Mouse (Mus musculus) liver, postnatal 0 days (tissue): ENCODE results near the gene Elovl5. TPM values are rescaled to one million over a fixed set of nuclear protein-coding genes. Genes with fewer than 3 reads are reported as not detected.

ENCODE experiments used
- ATAC-seq: fragments of 200-750 bp; cut with Nextera tagmentation; 2 replicates; pipeline ENCODE4 v1.8.0; 2017; ENCODE audit warnings: mild to moderate bottlenecking, moderate library complexity
- DNase-seq: peaks from one replicate; pipeline ENCODE4 v3.0.0-alpha.2; 2016
- H3K27ac ChIP-seq: fragments of 300-500 bp; sonication (generic); 2 replicates; pipeline ENCODE4 v1.5.1; 2014; ENCODE audit warnings: antibody characterized with exemption, moderate library complexity, mild to moderate bottlenecking, low read depth
- H3K27me3 ChIP-seq: fragments of 300-500 bp; sonication (generic); 2 replicates; pipeline ENCODE4 v1.6.1; 2014; ENCODE audit warnings: low read length, control low read depth, mixed read lengths; ENCODE audit not compliant: insufficient read depth
- H3K36me3 ChIP-seq: fragments of 300-500 bp; sonication (generic); replicated peaks from 2 replicates; pipeline ENCODE4 v1.6.1; 2014; ENCODE audit warnings: mild to moderate bottlenecking, control low read depth, low read length, moderate library complexity, mixed read lengths; ENCODE audit not compliant: insufficient read depth
- H3K4me1 ChIP-seq: fragments of 300-500 bp; sonication (generic); 2 replicates; pipeline ENCODE4 v1.6.1; 2014; ENCODE audit warnings: antibody characterized with exemption, mild to moderate bottlenecking, control low read depth; ENCODE audit not compliant: insufficient read depth
- H3K4me2 ChIP-seq: fragments of 300-500 bp; sonication (generic); 2 replicates; pipeline ENCODE4 v1.6.1; 2014; ENCODE audit warnings: low read depth, mild to moderate bottlenecking, low read length, moderate library complexity, mixed read lengths
- H3K4me3 ChIP-seq: fragments of 300-500 bp; sonication (generic); 2 replicates; pipeline ENCODE4 v1.5.1; 2014; ENCODE audit warnings: low read depth, low read length
- H3K9ac ChIP-seq: fragments of 300-500 bp; sonication (generic); replicated peaks from 2 replicates; pipeline ENCODE4 v1.6.1; 2014; ENCODE audit warnings: mild to moderate bottlenecking, moderate library complexity
- H3K9me3 ChIP-seq: fragments of 300-500 bp; sonication (generic); 2 replicates; pipeline ENCODE4 v1.6.1; 2016; ENCODE audit warnings: mild to moderate bottlenecking, control low read depth, low read length, mixed read lengths
- CTCF ChIP-seq: sonication (generic); IDR thresholded peaks from 2 replicates; pipeline ENCODE4 v1.5.1; 2016; ENCODE audit warnings: antibody characterized with exemption, low read depth
- EP300 ChIP-seq: IDR thresholded peaks from 2 replicates; pipeline ENCODE4 v1.6.1; 2016; ENCODE audit warnings: antibody characterized with exemption, low read depth, mild to moderate bottlenecking
- WGBS: fragments of 180-500 bp; shearing (Covaris S2); extraction: QIAGEN DNeasy Blood & Tissue Kit; methylation state at CpG from one replicate; pipeline ENCODE4 v1.1.7; 2014; ENCODE audit not compliant: insufficient replicate concordance; 5-methylcytosine and 5-hydroxymethylcytosine counted together
- polyA plus RNA-seq: library from polyadenylated mRNA; unstranded; fragments of >200 nt; fragmentation: Nextera tagmentation; extraction: Ambion mirVana; gene quantifications from 2 replicates; pipeline ENCODE4 v1.2.1, GENCODE M21; 2015

Gene Elovl5
- polyA plus RNA-seq, 1 experiment from 2014 or later, result 107 TPM

DNA sequence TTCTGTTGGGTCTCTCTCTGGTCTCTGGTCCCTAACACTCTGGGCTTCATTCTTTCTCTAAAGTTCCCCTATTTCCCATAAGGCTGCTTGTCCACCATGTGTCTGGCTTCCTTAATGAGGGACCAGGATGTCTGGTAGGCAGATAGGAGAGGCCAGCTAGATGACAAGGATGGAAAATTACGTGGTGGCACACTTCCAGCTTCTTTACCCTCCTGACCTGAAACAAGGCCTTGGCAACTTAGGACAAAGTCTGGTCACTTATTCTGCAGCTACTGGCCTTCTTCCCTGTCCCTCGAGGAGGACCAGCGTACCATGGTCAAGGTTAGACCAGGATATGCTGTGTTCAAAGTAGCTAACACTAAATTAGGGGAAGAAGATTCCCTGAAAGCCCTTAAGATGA lies 109.9 kb downstream of the Elovl5 start:
- DNase-seq (no peak), ATAC-seq (no peak)
- Histone ChIP-seq H3K27me3 (no peaks in the 10 kb centered on the region), H3K9me3 (no peaks in the 10 kb centered on the region), H3K9ac (no peak overlapping the region), H3K4me3 (no peak overlapping the region), H3K4me2 (no peak overlapping the region), H3K36me3 (no peaks in the 10 kb centered on the region), H3K27ac (no peak overlapping the region), H3K4me1 (no peaks in the 10 kb centered on the region)
- no peak for TF ChIP-seq CTCF
- TF ChIP-seq EP300, result no peak
- 62% methylated on average over 3 of the region's 3 CpGs for WGBS

DNA sequence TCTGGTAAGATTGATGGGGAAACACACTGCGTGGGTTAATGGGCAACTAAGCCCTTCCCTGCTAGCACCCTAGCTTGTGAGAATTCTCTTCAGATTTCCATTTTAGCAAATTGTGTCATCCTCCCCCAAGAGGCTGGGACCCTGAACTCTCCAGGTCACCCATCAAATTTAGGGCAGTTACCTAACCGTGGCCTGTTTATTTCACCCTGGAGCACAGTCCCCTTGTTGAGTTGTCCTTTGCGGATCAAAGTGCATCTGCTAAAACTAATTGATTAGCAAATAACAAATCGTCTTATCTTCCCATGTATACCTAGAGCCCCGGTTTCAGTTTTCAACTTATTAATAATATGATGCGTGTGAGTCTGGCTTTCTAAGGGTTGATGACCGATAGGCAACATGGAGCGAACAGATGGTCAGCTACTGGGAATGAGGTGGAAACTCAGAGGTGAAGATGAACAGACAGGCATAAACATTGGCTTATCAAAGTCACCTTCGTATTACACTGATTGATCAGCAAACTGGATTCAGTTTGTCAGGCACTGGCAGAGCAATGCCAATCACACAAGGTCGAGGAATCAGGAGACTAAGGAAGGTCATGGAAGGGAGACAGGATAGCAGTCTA lies 113.8 kb downstream of the Elovl5 start:
- no peak overlapping the region for H3K4me2 ChIP-seq
- H3K9me3 ChIP-seq, result no peaks in the 10 kb centered on the region
- peak; percentile 97 for ATAC-seq
- peak; percentile 46 for DNase-seq
- H3K36me3 ChIP-seq, result no peaks in the 10 kb centered on the region
- 56% methylated on average over 10 of the region's 10 CpGs for WGBS
- H3K9ac ChIP-seq, result no peak overlapping the region
- H3K4me1 ChIP-seq, result 0 out of 2 replicates have a peak, but pooled peaks cover 7% of the 10 kb centered on the region
- no peak overlapping the region for H3K4me3 ChIP-seq
- TF ChIP-seq CTCF, result no peak
- peak; percentile 94 for TF ChIP-seq EP300
- H3K27ac ChIP-seq, result peak overlapping the region; percentile 96
- no peaks in the 10 kb centered on the region for H3K27me3 ChIP-seq

DNA sequence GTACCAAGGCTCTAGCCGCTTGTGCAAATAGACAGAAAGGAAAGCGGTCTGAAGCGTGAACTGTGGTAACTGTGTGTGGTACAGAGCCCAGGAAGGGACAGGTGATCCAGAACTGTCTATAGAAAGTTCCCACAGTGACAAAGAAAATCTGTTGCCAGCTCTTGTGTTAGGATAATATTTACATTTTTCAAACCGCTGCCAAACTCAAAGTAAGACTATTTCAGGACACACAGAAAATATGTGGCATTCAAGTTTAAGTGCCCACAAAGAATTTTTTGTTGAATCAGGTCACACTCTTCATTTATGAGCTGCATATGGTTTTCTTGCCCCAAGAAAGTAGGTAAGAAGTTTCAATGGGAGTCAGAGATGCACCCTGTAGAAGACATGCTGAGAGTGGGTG lies 115.8 kb downstream of the Elovl5 start:
- Histone ChIP-seq H3K36me3 (no peaks in the 10 kb centered on the region), H3K4me1 (0 out of 2 replicates have a peak, but pooled peaks cover 7% of the 10 kb centered on the region), H3K4me2 (no peak overlapping the region), H3K9ac (no peak overlapping the region), H3K4me3 (no peak overlapping the region), H3K9me3 (no peaks in the 10 kb centered on the region), H3K27me3 (no peaks in the 10 kb centered on the region), H3K27ac (peak overlapping the region; percentile 96)
- no peak for TF ChIP-seq EP300
- no peak for TF ChIP-seq CTCF
- DNase-seq, result no peak
- ATAC-seq, result no peak
- WGBS, result 74% methylated on average over 4 of the region's 4 CpGs

Other genes with a start within 250 kb of the Elovl5 start
- gene Gclc, start 162.8 kb upstream of the Elovl5 start, polyA plus RNA-seq, result 22.9 and 24.0 TPM in 2 replicates
- gene Gcm1, start 134.6 kb downstream of the Elovl5 start, polyA plus RNA-seq, result not detected in 2 replicates
- gene Fbxo9, start 191.7 kb downstream of the Elovl5 start, polyA plus RNA-seq, result 45.7 and 54.0 TPM in 2 replicates
- 5.3 and 7.0 TPM in 2 replicates for gene Ick, start 191.8 kb downstream of the Elovl5 start, polyA plus RNA-seq